Mouse (Mus musculus): ENCODE results near the gene Rab11fip3.
A peak's percentile ranks its signal among the peaks of the same experiment; 100 is the strongest.

The Rab11fip3 gene

DNA sequence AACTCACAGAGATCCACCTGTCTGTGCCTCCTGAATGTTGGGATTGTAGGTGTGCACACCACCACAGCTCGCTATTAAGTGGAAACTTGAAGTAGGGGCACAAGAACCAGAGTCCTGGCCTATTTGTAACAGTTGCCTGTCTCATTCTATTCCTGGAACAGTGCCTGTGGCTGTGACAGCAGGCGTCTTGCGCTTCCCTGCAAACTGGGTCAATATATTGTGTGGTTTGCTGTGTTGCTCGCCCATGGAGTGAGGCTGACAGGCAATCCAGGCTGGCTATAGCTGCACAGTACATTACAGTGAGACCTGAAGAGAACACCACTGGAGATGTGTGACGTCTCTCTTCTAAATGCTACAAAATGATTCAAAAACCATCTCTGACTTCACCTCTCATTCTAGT is 37.8 kb downstream of the Rab11fip3 start:
- no peak for DNase-seq

DNA sequence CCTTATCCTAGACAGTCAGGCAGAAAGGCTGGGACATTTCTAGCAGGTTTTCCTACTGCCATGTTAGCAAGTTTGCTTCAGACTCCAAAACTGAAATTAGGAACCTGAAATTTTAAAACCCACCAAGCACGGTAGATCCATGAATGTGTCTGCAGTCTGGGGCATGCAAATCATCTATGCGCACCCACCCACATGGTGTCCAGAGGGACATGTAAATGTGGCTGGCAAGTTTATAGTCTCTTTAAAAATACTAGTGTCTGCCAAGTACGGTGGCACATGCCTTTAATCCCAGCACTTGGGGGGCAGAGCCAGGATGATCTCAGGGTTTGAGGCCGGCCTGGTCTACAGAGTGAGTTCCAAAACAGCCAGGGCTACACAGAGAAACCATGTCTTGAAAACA is 41.1 kb downstream of the Rab11fip3 start:
- no peak for DNase-seq

DNA sequence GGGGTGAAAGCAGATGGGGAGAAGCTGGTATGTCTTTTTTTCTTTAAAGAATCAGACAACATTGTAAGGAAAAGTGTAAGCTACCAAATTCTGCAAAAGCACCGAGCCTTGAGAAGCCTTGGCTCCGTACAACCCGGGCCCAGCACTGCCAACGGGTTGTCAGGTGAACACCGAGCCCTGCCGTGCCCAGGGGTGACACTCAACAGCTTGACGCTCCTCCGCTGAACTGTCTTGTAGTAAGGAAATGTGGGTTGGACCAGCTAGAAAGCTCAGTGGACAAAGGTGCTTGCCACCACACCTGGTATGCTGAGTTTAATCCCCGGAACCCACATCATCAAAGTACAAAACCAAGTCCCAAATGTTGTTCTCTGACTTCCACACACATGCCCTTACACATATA is 44.7 kb downstream of the Rab11fip3 start:
- DNase-seq = no peak

DNA sequence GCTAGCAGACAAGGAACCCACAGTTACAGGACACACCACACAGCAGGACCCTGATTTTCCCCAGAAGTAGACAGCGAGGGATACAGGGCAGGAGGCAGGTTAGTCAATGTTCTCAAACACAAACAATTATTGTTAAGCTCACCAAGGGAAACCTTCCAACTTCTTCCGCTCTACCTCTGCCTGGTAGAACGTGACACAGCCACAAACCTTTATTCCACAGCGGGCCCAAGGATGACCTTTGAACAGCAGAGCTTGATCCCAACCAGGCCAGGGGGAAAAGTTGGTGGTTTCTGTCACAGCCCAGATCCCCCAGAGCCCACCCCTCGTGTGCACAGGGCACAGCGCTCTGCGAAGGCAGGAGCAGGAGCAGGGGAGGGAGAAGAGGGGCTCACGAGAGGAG is 45.4 kb downstream of the Rab11fip3 start:
- no peak for DNase-seq

DNA sequence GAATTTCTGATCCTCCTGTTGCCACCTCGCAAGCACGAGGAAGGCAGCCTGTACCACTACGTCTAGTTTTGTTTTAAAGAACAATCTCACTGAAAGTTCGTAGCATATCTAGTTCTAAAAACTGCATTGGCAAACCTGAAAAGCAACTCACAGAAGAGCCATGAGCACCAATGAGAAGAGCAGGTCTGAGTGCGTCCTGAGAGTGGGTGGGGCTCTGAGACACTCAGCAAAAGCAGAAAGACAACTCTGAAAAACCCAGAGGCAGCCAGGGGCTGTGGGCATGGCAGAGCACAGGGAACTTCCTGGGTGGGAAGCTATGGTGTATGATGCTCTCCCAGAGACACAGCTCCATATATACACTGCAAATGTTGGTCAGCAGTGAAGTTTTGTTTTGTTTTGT is 46.2 kb downstream of the Rab11fip3 start:
- DNase-seq = no peak

DNA sequence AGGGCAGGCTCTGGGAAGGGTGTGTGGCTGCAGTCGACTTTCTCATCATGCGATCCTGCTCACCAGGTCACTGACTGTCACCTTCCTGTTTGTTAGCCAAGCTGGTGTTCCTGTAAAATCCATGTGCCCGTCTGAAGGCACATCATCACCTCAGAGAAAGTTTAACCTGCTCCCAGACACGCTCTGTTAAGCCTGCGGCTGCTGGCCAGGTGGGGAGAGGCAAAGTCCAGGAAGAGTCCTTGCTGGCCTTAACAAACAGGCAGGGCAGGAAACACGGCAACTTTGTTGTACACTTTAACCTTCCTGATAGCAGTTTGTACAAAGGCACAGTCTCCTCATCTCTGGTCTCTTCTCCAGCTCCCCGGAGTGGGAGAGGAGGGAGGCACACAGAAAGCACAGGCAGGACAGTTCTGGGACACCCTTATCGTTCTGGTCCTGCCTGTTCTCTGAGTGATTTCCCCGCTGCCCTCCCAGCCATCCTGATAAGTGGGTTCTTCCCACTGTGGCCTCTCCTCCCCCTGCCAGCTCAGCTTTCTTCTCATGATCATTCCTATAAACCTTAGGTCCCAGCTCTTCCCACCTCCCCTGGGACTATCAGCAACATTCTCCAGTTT is 47.5 kb downstream of the Rab11fip3 start:
- DNase-seq = peak; percentile 77

DNA sequence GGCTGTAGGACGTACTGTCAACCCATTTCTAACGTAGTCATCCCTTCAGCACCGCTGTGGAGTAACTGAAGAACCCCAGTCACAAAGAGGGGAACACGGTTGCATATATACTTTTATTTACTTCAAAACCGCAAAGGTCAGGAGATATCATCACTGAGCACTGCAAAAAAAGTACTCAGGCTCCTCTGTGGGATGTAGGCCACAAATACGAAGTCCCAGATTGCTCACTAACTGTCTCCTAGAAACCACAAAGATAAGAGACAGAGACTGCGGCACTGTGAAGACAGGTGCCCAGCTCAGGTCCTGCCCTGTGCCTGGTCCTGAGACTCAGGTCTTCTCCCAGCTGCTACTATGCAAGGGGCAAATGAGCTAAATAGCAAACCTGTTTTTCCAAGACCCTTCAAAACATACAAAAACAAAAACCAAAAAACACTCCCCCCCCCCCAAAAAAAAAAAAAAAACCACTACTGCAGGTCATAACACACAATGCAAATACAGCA is 48.5 kb downstream of the Rab11fip3 start:
- DNase-seq = no peak

DNA sequence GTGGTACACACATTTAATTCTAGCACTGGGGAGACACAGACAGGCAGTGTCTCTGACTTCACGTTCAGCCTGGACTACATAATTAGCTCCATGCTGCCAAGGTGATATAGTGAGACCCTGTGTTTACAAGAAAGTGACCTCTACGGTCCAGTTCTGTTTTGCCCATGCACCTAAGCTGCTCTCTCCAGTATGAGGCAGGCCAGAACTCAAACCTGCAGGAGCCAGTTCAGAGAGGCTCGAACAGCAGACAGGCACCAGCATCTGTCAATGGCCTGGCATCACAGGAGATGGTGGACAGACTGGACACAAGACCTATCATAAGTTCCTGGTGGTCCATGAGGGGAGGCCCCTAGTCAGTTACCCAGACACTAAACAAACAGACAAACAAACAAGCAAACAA is 51.0 kb downstream of the Rab11fip3 start:
- DNase-seq = no peak

DNA sequence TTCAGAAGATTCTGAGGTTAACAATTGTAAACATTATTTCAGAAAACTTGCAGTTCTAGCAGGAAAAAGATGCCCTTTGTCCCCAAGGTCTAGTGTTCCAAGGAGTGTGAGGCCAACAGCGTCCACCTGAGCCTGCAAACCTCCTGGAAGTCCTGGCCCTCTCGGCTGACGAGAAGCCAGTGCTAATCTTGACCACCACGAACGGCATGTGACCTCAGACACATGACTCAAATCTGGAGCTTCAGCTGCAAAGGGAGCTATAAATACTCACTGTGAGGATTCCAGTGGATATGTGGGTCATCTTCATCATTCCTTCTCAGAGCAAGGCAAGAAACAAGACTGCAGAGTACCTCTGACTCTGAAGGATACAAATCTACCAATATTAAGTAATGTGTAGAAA is 51.4 kb downstream of the Rab11fip3 start:
- peak; percentile 68 for DNase-seq

DNA sequence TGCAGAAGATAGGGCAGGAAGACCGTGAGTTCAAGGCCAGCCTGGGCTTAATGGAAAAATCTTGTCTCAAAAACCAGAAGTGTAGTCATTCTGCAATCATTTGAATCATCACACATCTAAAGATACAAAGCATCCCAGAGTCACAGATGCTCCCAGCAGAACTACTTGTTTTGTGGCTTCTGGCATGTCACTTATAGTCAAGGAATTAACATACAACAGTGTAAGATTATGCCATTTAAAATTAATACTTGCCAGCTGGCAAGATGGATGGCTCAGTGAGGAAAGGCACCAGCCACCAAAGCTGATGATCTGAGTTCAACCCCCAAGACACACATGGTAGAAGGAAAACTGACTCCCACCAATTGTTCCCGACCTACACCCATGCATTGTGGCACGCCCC is 52.3 kb downstream of the Rab11fip3 start:
- DNase-seq = no peak

DNA sequence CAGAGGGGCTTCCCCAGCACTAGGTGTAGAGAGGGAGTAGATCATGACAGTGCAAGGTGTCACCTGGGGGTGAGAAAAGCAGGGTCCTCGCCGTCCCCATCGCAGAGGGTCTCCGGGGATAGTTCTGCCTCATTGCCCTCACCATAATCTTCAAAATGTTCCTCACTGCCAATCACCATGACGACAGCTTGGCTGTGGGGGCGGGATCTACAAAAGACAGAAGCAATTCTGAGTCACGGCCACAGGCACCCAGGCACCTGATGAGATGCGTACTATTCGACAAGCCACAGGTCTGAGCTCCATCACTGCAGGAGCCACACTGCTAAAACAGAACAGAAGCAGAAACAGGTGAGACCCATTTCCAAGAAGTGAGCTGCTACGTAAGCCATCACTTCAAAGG is 55.6 kb downstream of the Rab11fip3 start:
- no peak for DNase-seq

DNA sequence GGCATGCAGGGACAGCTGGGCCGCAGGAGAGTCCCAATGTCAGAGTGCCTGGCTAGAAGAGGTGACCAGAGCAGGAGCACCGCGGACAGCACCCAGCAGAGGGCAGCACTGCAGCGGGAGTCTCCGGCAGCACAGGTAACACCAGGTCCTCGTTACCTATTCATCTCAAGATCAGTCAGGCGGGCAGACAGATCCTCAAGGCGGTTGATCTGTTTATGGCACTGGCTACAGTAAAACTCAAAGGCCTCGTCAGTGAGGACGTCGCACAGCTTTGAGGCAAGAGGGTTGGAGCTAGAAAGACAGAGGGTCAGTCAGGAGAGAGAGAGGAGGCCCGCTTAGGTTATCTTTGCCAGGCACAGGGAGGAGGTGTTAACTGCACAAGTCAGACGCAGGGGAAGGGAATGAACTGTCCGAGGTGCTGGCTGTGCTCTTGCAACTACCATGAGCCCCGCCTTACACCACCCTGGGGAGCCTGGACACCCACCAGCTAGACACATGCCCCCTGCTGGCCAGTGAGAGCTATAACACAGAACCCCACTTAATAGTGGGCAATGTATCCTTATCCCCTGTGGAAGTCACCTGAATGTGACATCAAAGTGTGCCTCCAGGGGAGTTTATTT is 57.4 kb downstream of the Rab11fip3 start:
- peak; percentile 90 for DNase-seq

DNA sequence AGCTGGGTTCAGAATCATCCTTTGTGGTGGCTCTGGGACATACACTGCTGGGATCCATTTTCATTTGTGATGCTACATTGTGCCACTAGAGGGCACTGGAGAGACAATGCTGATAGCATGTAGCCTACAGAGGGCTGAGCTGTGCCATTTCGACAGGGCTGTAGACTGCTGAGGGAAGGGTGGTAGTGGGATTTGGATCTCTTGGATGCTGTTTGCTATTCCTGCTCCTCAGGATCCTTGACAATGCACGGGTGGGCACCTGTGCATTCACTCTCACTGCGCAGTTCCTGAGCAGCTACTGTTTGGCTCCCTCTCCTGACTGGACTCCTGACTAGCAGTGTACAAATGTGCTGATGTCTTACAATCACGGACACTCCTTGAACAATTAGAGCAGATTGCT is 59.8 kb downstream of the Rab11fip3 start:
- peak; percentile 88 for DNase-seq

DNA sequence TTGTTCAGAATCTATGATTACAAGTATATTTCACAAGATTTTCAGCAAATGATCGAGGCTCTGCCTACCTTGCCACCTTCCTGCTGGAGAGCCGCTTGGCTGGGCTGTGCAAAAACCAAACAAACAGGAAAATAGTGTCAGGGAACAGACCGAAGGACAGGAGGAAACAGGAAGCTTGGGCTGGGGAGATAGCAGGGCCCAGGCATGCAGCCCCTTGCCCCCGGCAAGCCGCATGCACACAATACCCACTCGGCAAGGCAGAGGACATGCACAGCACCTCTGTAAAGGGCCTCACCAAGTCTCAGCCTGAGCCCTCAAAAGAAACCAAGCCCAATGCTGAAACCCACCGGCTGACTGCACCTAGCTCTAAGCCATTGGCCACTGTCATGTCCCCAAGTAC is 60.6 kb downstream of the Rab11fip3 start:
- DNase-seq = no peak

DNA sequence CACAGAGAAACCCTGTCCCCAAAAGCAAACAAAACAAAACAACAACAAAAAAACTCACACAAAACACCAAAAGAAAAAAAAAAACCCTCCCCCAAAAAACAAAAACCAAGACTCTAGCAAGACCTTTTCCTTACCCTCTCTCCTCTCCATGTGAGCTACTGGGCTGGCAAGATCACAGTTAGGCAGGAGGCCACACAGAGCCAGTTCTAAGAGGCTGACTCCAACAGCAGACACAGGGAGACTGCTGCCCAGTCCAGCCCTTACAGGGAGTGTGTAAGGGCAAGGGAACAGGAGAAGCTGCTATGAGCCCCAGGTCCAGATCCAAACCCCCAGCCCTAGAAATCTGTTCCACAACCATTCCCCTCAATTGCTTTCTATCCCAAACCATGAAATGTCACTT is 61.0 kb downstream of the Rab11fip3 start:
- no peak for DNase-seq

DNA sequence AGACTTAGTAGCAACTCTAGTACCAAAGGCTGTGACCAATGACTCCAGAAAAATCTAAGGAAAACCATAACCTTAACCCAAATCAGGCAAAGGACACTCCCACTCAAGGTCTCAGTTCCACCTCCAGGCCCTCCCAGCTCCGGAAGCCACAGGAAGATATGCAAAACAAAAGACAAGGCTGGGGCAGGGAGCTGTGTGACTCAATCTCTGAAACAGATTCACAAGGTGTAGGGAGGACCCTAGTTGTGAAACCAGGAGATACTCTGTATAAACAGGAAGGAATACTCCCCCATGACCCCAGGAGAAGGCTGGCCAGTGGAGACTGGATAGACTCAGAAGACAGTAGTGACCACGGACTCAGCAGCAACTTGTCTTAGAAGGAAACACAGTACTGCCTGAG is 61.7 kb downstream of the Rab11fip3 start:
- no peak for DNase-seq

DNA sequence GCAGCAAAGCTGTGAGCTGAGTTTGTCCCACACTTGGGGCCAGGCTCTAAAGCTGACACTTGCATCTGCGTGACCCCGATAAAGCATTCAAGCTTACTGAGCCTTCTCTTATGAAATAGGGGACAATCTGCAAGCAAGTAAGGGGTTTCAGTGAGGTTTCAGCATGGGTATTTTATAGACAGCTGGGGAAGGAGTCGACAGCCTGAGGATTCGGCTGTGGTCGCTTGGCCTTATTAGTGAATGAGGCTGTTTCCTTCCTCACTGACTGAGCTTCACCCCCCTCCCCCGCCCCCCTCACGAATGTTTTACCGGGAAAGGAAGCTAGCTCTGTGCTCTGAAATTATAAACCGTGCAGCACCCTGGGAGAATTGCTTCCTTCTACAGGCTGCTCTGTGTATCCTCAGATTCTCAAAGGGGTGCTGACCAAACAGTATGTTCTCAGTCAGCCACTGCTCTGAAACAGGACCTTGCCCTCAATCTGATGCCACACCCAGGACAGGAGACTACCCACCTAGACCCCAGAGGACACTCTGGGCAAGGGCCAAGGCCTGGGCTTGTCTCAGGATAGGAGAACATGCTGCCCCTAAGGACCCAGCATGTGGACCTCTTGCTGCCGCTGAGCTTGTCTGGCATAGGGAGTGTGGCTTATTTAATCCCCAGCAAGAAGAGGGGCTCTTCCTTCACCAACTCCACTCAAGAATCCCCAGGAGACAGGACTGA is 63.5 kb downstream of the Rab11fip3 start:
- peak; percentile 43 for DNase-seq

DNA sequence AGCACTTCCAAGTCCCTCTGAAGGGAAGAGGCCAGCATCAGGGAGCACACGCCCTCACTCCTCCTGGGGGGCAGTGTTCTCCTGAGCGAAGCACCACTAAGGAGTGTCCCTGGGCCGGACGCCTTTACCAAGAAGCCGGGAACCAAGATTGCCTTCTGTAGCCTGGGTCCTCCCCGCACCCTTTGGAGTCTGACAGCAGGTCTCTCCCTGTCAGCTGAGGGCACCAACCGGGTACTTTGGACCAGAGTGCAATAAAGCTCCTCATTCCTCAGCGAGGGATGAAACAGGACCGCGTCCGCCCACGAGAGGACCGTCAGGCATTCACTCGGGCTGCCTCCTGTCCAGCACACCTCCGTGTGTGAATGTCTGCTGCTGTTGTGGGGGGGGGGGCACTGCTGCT is 64.6 kb downstream of the Rab11fip3 start:
- DNase-seq = peak; percentile 42

DNA sequence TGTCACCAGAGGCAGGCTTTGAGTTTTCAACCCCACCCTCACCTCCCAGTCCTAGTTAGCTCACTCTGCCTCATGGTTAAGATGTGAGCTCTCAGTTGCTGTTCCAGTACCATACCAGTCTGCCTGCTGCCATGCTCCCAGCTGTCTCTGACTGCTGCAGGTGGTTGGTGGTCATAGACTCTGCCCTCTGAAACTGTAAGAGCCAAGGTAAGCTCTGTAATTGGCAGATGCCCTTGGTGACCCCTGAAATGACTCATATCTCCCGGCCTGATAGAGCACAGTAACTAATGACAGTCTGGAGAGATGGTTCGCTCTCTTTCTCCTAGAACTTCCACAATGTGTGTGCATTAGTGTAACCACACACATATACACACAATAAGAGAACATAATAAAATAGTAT is 65.5 kb downstream of the Rab11fip3 start:
- no peak for DNase-seq

DNA sequence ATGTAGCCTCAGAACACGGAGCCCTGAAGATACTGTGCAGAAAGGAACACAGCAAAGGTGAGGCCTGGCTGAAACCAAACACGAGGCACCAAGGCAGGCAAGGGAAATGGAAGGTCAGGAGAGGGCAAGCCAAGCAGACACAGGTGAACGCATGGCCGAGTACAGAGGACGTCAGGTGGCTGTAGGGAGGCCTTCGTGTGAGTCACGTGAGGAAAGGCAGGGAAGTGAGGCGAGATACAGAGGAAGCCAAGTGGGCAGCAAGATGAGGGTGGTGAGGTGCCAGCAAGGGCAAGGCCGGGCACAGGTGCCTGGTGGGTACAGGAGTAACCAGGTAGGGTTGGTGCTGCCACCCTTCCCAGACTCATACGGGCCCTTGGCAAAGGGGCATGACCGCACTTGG is 70.9 kb downstream of the Rab11fip3 start:
- DNase-seq = no peak

DNA sequence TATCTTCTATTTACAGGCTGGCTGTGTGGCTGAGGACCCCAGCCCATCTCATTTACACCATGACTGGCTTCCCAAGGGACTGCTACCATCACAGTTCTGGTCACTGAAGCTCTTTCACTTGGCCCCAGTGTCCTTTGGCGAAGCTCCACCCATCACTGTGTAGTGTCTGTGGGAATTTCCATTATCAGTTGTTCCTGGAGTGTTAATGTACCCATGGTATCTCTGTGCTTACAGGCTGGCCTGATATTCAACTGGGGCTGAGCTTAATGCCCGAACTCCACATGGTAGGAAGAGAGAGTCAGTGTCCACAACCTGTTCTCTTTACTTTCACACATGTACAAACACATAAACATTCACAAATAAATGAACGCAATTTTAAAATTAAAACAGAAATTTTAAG is 75.9 kb downstream of the Rab11fip3 start:
- DNase-seq = no peak

DNA sequence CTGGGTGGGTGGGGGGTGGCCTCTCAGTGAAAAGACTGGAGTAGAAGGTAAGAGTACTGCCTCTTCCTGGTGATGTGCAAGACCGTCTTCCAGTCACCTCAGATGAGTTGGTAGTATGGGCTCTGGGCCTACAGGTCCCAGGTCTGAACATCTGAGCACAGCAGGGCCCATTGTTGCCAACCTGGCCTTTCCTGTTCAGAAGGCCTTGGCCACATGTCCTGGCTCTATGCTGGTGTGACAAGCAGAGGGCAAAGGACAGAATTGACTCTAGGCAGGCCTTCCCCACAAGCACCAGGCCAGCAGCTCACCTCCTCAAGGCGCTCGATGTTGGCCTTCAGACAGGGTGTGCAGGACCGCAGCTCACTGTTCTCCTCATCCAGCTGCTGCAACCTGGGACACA is 77.1 kb downstream of the Rab11fip3 start:
- DNase-seq = no peak

DNA sequence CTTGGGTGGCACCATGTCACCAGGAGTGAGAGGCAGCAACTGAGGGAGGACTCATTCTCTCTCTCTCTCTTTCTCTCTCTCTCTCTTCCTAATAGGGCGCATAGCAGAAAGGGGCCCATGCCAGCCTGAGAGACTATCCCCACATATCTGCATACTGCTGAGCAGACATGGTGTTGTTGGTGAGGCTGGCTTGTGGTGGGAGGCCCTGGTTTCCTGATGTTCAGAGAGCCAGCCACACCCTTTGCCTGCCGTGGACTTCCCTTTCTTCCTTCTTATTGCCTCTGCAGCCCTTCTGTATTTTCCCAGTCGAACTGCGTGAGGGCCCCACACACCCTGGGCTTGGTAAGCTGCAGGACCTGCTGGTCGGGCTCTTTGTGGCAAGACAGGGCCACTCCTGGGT is 79.0 kb downstream of the Rab11fip3 start:
- no peak for DNase-seq

All from kidney, postnatal 10 days (tissue).